Mouse (Mus musculus) stomach, adult 2 months (tissue): ENCODE measurements around the gene Tcf15. TPM values are rescaled to one million over a fixed set of nuclear protein-coding genes. Genes with fewer than 3 reads are reported as not detected.

Experiments
- polyA plus RNA-seq: library from polyadenylated mRNA; depleted of rRNA; stranded (reverse); fragments of >200 nt; gene quantifications from 2 replicates; pipeline ENCODE4 v1.2.3, GENCODE M21; 2012; rRNA removed

The Tcf15 gene
- polyA plus RNA-seq = 2.0 and 7.4 TPM in 2 replicates

GRCm38 (mm10) chr2:152143279-152144157, at the start of gene Tcf15:
TSS of gene Tcf15 (plus strand) at chr2:152143561.

GRCm38 (mm10) chr2:152105318-152106224, 37.8 kb upstream of the Tcf15 start, which contains the start of gene Srxn1:
TSS of gene Srxn1 (plus strand) at chr2:152105516.

Other genes with a start within 250 kb of the Tcf15 start
- gene Angpt4, start 232.4 kb upstream of the Tcf15 start, polyA plus RNA-seq = 0.43 and 0.48 TPM in 2 replicates
- 16.7 and 22.6 TPM in 2 replicates for gene Fam110a, start 163.3 kb upstream of the Tcf15 start, polyA plus RNA-seq
- 33.3 and 37.8 TPM in 2 replicates for gene Slc52a3, start 147.1 kb upstream of the Tcf15 start, polyA plus RNA-seq
- gene Scrt2, start 62.0 kb upstream of the Tcf15 start, polyA plus RNA-seq = not detected in 2 replicates
- 58.1 and 84.4 TPM in 2 replicates for gene Srxn1, start 38.0 kb upstream of the Tcf15 start, polyA plus RNA-seq
- gene Csnk2a1, start 83.3 kb downstream of the Tcf15 start, polyA plus RNA-seq = 3.2 and 4.5 TPM in 2 replicates
- gene Tbc1d20, start 150.3 kb downstream of the Tcf15 start, polyA plus RNA-seq = 19.8 and 22.3 TPM in 2 replicates
- gene Rbck1, start 189.1 kb downstream of the Tcf15 start, polyA plus RNA-seq = 89.9 and 100 TPM in 2 replicates
- 1.5 and 3.1 TPM in 2 replicates for gene Trib3, start 200.5 kb downstream of the Tcf15 start, polyA plus RNA-seq
- gene Nrsn2, start 233.1 kb downstream of the Tcf15 start, polyA plus RNA-seq = 0.22 and 0.56 TPM in 2 replicates